Mouse (Mus musculus) lung, adult 2 months (tissue): ENCODE results near the gene Slc43a3.

Experiments
- CTCF ChIP-seq: fragments of 200-500 bp; IDR thresholded peaks from 2 replicates; pipeline ENCODE4 v1.5.1; 2011; ENCODE audit warnings: mild to moderate bottlenecking, low read length, control low read depth; ENCODE audit not compliant: insufficient read depth
- POLR2A ChIP-seq: fragments of 200-500 bp; IDR thresholded peaks from 2 replicates; pipeline ENCODE4 v1.6.1; 2011; ENCODE audit warnings: low read depth, mild to moderate bottlenecking, control low read depth, low read length, borderline replicate concordance; ENCODE audit errors: extremely low read depth

GRCm38 (mm10) chr2:84935065-84935464 lies 1.3 kb upstream of the Slc43a3 start:
- TF ChIP-seq CTCF (no peak), POLR2A (no peak)
